Mouse (Mus musculus) kidney, adult 2 months (tissue): ENCODE data around the gene Rnf151. TPM values are rescaled to one million over a fixed set of nuclear protein-coding genes. Genes with fewer than 3 reads are reported as not detected.

Experiments used
- DNase-seq: peaks from one replicate; pipeline ENCODE4 v3.0.0; 2021
- H3K27ac ChIP-seq: fragments of 200-500 bp; 2 replicates; pipeline ENCODE4 v1.5.1; 2012; ENCODE audit warnings: low read depth, low read length, control low read depth, inconsistent platforms; ENCODE audit not compliant: insufficient read depth
- H3K27me3 ChIP-seq: fragments of 200-500 bp; replicated peaks from 2 replicates; pipeline ENCODE4 v1.6.1; 2012; ENCODE audit warnings: mild to moderate bottlenecking, moderate library complexity, low read length, inconsistent platforms; ENCODE audit not compliant: control insufficient read depth, insufficient read depth
- H3K36me3 ChIP-seq: fragments of 200-500 bp; 2 replicates; pipeline ENCODE4 v1.6.1; 2012; ENCODE audit warnings: mild to moderate bottlenecking, moderate library complexity, low read length, inconsistent platforms; ENCODE audit not compliant: control insufficient read depth, insufficient read depth
- H3K4me1 ChIP-seq: fragments of 200-500 bp; 2 replicates; pipeline ENCODE4 v1.6.1; 2011; ENCODE audit warnings: low read length; ENCODE audit not compliant: control insufficient read depth, insufficient read depth
- H3K4me3 ChIP-seq: fragments of 200-500 bp; 2 replicates; pipeline ENCODE4 v1.5.1; 2011; ENCODE audit warnings: mild to moderate bottlenecking, low read depth, low read length, control low read depth; ENCODE audit not compliant: insufficient read depth
- CTCF ChIP-seq: fragments of 200-500 bp; conservative IDR thresholded peaks from 2 replicates; pipeline ENCODE4 v1.5.1; 2011; ENCODE audit warnings: low read depth, mild to moderate bottlenecking, control low read depth, low read length, moderate library complexity, mixed read lengths; ENCODE audit not compliant: insufficient read depth, insufficient read length
- POLR2A ChIP-seq: fragments of 200-500 bp; IDR thresholded peaks from one replicate; pipeline ENCODE4 v1.6.1; 2011; ENCODE audit warnings: low read depth, low read length, control low read depth
- WGBS: fragments of 180-500 bp; shearing (Covaris S2); methylation state at CpG from one replicate; pipeline ENCODE4 v1.1.7; 2018; 5-methylcytosine and 5-hydroxymethylcytosine counted together
- polyA plus RNA-seq: library from polyadenylated mRNA; depleted of rRNA; stranded (reverse); fragments of >200 nt; gene quantifications from 2 replicates; pipeline ENCODE4 v1.2.3, GENCODE M21; 2012; rRNA removed

Gene Rnf151
- polyA plus RNA-seq, result 0.16 and 0.91 TPM in 2 replicates

- no peaks in the 10 kb centered on the region; the same call in 1 of the 2 replicates for H3K36me3 ChIP-seq
- peaks cover 6% of the 10 kb centered on the region; the same call in 1 of the 2 replicates for H3K4me1 ChIP-seq
- no peaks in the 10 kb centered on the region for H3K27me3 ChIP-seq
- 86% methylated on average over 4 of the region's 4 CpGs for WGBS
- H3K4me3 ChIP-seq, result no peak within 1 kb of the TSS
- TF ChIP-seq CTCF, result no peak
- no peak for TF ChIP-seq POLR2A
- DNase-seq, result no peak
- H3K27ac ChIP-seq, result no peak within 1 kb of the TSS
These were observed at the start of gene Rnf151, which contains the start of gene Rps2 for GRCm38 (mm10) chr17:24717943-24718342. Gene Rnf151, minus strand, starts transcription at chr17:24718063. Gene Rps2, plus strand, starts transcription at chr17:24718116.

- 19% methylated on average over 12 of the region's 12 CpGs for whole genome bisulfite sequencing
- peak; percentile 80 for DNase-seq
- Histone ChIP-seq H3K27ac (peak overlapping the region; percentile 19; the same call in 1 of the 2 replicates), H3K27me3 (no peaks in the 10 kb centered on the region), H3K36me3 (no peaks in the 10 kb centered on the region), H3K4me3 (no peak overlapping the region), H3K4me1 (peaks cover 12% of the 10 kb centered on the region; the same call in 1 of the 2 replicates)
- TF ChIP-seq POLR2A, result no peak
These were observed 48.5 kb upstream of the Rnf151 start for GRCm38 (mm10) chr17:24766266-24766875.

- 38% methylated on average over 22 of the region's 22 CpGs for WGBS
- TF ChIP-seq POLR2A, result no peak
- no peak for TF ChIP-seq CTCF
- Histone ChIP-seq H3K4me3 (no peak overlapping the region), H3K27ac (no peak overlapping the region), H3K27me3 (no peaks in the 10 kb centered on the region), H3K4me1 (peaks cover 12% of the 10 kb centered on the region; the same call in 1 of the 2 replicates), H3K36me3 (no peaks in the 10 kb centered on the region)
- no peak for DNase-seq
These were observed 47.4 kb upstream of the Rnf151 start for GRCm38 (mm10) chr17:24765016-24765905.

- 60% methylated on average over 5 of the region's 5 CpGs for WGBS
- no peaks in the 10 kb centered on the region for H3K36me3 ChIP-seq
- 0 out of 2 replicates have a peak, but pooled peaks cover under 1% of the 10 kb centered on the region for H3K4me1 ChIP-seq
- H3K27me3 ChIP-seq, result no peaks in the 10 kb centered on the region
- no peak overlapping the region for H3K4me3 ChIP-seq
- no peak for DNase-seq
- TF ChIP-seq CTCF, result no peak
- no peak for TF ChIP-seq POLR2A
- no peak overlapping the region for H3K27ac ChIP-seq
These were observed 43.3 kb upstream of the Rnf151 start for GRCm38 (mm10) chr17:24761121-24761520.

GRCm38 (mm10) chr17:24757394-24757793 lies 39.5 kb upstream of the Rnf151 start:
- 96% methylated on average over 1 of the region's 1 CpGs for WGBS
- DNase-seq, result no peak
- Histone ChIP-seq H3K27me3 (0 out of 2 replicates have a peak, but pooled peaks cover 2% of the 10 kb centered on the region), H3K4me3 (no peak overlapping the region), H3K27ac (no peak overlapping the region), H3K36me3 (no peaks in the 10 kb centered on the region), H3K4me1 (peaks cover 5% of the 10 kb centered on the region; the same call in 1 of the 2 replicates)
- no peak for TF ChIP-seq CTCF

GRCm38 (mm10) chr17:24752415-24753394 lies 34.8 kb upstream of the Rnf151 start, which contains the start of gene Hs3st6:
Gene Hs3st6, plus strand, starts transcription at chr17:24752988.
- TF ChIP-seq CTCF (no peak), POLR2A (no peak)
- DNase-seq, result peak; percentile 59
- no peak within 1 kb of the TSS for H3K27ac ChIP-seq
- no peaks in the 10 kb centered on the region for H3K36me3 ChIP-seq
- 0 out of 2 replicates have a peak, but pooled peaks cover 2% of the 10 kb centered on the region for H3K27me3 ChIP-seq
- WGBS, result 1% methylated on average over 82 of the region's 82 CpGs
- peak within 1 kb of the TSS; percentile 58 for H3K4me3 ChIP-seq
- peaks cover 7% of the 10 kb centered on the region; the same call in 1 of the 2 replicates for H3K4me1 ChIP-seq

- H3K36me3 ChIP-seq, result no peaks in the 10 kb centered on the region
- H3K27ac ChIP-seq, result no peak overlapping the region
- H3K4me1 ChIP-seq, result peaks cover 7% of the 10 kb centered on the region; the same call in 1 of the 2 replicates
- no peak for DNase-seq
- WGBS, result 44% methylated on average over 4 of the region's 4 CpGs
- TF ChIP-seq POLR2A, result no peak
- TF ChIP-seq CTCF, result no peak
- H3K4me3 ChIP-seq, result no peak overlapping the region
- 0 out of 2 replicates have a peak, but pooled peaks cover 2% of the 10 kb centered on the region for H3K27me3 ChIP-seq
These were observed 33.7 kb upstream of the Rnf151 start for GRCm38 (mm10) chr17:24751528-24751927.
